Mouse (Mus musculus): ENCODE results near the gene Papss2. TPM values are rescaled to one million over a fixed set of nuclear protein-coding genes. Genes with fewer than 3 reads are reported as not detected.

Gene Papss2
- 26.6 and 28.1 TPM in 2 replicates for polyA plus RNA-seq (2014; fragmentation: Nextera tagmentation; extraction: Ambion mirVana)

GRCm38 (mm10) chr19:32595506-32596286 lies at the start of gene Papss2:
Gene Papss2, plus strand, starts transcription at chr19:32595790.
- Histone ChIP-seq H3K27me3 (replicated peaks; ENCODE audit: control insufficient read depth, insufficient read depth, low read length) (peaks cover 18% of the 10 kb centered on the region), H3K36me3 (ENCODE audit: control insufficient read depth, insufficient read depth, low read length) (no peaks in the 10 kb centered on the region), H3K27ac (replicated peaks; ENCODE audit: low read depth, low read length) (peak within 1 kb of the TSS; percentile 33; the same call in 1 of the 2 replicates), H3K9me3 (ENCODE audit: control insufficient read depth, low read length) (no peaks in the 10 kb centered on the region), H3K4me3 (ENCODE audit: low read depth, low read length) (peak within 1 kb of the TSS; percentile 46), H3K4me2 (ENCODE audit: low read depth, low read length) (peak within 1 kb of the TSS; percentile 64), H3K9ac (ENCODE audit: low read depth, low read length) (peak within 1 kb of the TSS; percentile 77), H3K4me1 (ENCODE audit: control insufficient read depth, insufficient read depth, low read length) (peaks cover 4% of the 10 kb centered on the region)
- peak; percentile 59 for DNase-seq (ENCODE audit: low spot score)
- ATAC-seq (ENCODE audit: low read depth), result peak; percentile 80
- WGBS, result 0% methylated on average over 18 of the region's 64 CpGs

GRCm38 (mm10) chr19:32547396-32547795 lies 48.2 kb upstream of the Papss2 start:
- DNase-seq (ENCODE audit: low spot score), result no peak
- 72% methylated on average over 3 of the region's 3 CpGs for WGBS
- Histone ChIP-seq H3K4me1 (ENCODE audit: control insufficient read depth, insufficient read depth, low read length) (no peaks in the 10 kb centered on the region), H3K4me3 (ENCODE audit: low read depth, low read length) (no peak overlapping the region), H3K9me3 (ENCODE audit: control insufficient read depth, low read length) (no peaks in the 10 kb centered on the region), H3K4me2 (ENCODE audit: low read depth, low read length) (no peak overlapping the region), H3K36me3 (ENCODE audit: control insufficient read depth, insufficient read depth, low read length) (no peaks in the 10 kb centered on the region), H3K9ac (ENCODE audit: low read depth, low read length) (no peak overlapping the region), H3K27ac (replicated peaks; ENCODE audit: low read depth, low read length) (no peak overlapping the region), H3K27me3 (replicated peaks; ENCODE audit: control insufficient read depth, insufficient read depth, low read length) (no peaks in the 10 kb centered on the region)
- ATAC-seq (ENCODE audit: low read depth), result no peak

GRCm38 (mm10) chr19:32548202-32548601 lies 47.4 kb upstream of the Papss2 start:
- H3K9ac ChIP-seq (ENCODE audit: low read depth, low read length), result no peak overlapping the region
- no peaks in the 10 kb centered on the region for H3K36me3 ChIP-seq (ENCODE audit: control insufficient read depth, insufficient read depth, low read length)
- H3K27me3 ChIP-seq (replicated peaks; ENCODE audit: control insufficient read depth, insufficient read depth, low read length), result no peaks in the 10 kb centered on the region
- H3K27ac ChIP-seq (replicated peaks; ENCODE audit: low read depth, low read length), result no peak overlapping the region
- 79% methylated on average over 15 of the region's 15 CpGs for WGBS
- DNase-seq (ENCODE audit: low spot score) (no peak), ATAC-seq (ENCODE audit: low read depth) (no peak)
- H3K4me2 ChIP-seq (ENCODE audit: low read depth, low read length), result no peak overlapping the region
- H3K9me3 ChIP-seq (ENCODE audit: control insufficient read depth, low read length), result no peaks in the 10 kb centered on the region
- no peak overlapping the region for H3K4me3 ChIP-seq (ENCODE audit: low read depth, low read length)
- no peaks in the 10 kb centered on the region for H3K4me1 ChIP-seq (ENCODE audit: control insufficient read depth, insufficient read depth, low read length)

GRCm38 (mm10) chr19:32550446-32550845 lies 45.1 kb upstream of the Papss2 start:
- ATAC-seq (ENCODE audit: low read depth), result no peak
- Histone ChIP-seq H3K4me2 (ENCODE audit: low read depth, low read length) (no peak overlapping the region), H3K27me3 (replicated peaks; ENCODE audit: control insufficient read depth, insufficient read depth, low read length) (no peaks in the 10 kb centered on the region), H3K4me1 (ENCODE audit: control insufficient read depth, insufficient read depth, low read length) (peaks cover 5% of the 10 kb centered on the region; the same call in 1 of the 2 replicates), H3K27ac (replicated peaks; ENCODE audit: low read depth, low read length) (no peak overlapping the region), H3K9me3 (ENCODE audit: control insufficient read depth, low read length) (no peaks in the 10 kb centered on the region), H3K4me3 (ENCODE audit: low read depth, low read length) (no peak overlapping the region), H3K36me3 (ENCODE audit: control insufficient read depth, insufficient read depth, low read length) (no peaks in the 10 kb centered on the region), H3K9ac (ENCODE audit: low read depth, low read length) (no peak overlapping the region)
- peak; percentile 29 for DNase-seq (ENCODE audit: low spot score)
- 42% methylated on average over 5 of the region's 5 CpGs for WGBS

- peak; percentile 19 for DNase-seq (ENCODE audit: low spot score)
- no peaks in the 10 kb centered on the region for H3K36me3 ChIP-seq (ENCODE audit: control insufficient read depth, insufficient read depth, low read length)
- no peak for ATAC-seq (ENCODE audit: low read depth)
- WGBS, result 40% methylated on average over 3 of the region's 3 CpGs
- H3K27me3 ChIP-seq (replicated peaks; ENCODE audit: control insufficient read depth, insufficient read depth, low read length), result no peaks in the 10 kb centered on the region
- H3K4me1 ChIP-seq (ENCODE audit: control insufficient read depth, insufficient read depth, low read length), result peaks cover 6% of the 10 kb centered on the region; the same call in 1 of the 2 replicates
- H3K4me3 ChIP-seq (ENCODE audit: low read depth, low read length), result no peak overlapping the region
- no peak overlapping the region for H3K9ac ChIP-seq (ENCODE audit: low read depth, low read length)
- no peak overlapping the region for H3K27ac ChIP-seq (replicated peaks; ENCODE audit: low read depth, low read length)
- no peak overlapping the region for H3K4me2 ChIP-seq (ENCODE audit: low read depth, low read length)
- H3K9me3 ChIP-seq (ENCODE audit: control insufficient read depth, low read length), result no peaks in the 10 kb centered on the region
Observed at GRCm38 (mm10) chr19:32551442-32551841, 44.1 kb upstream of the Papss2 start.

GRCm38 (mm10) chr19:32552106-32552505 lies 43.5 kb upstream of the Papss2 start:
- no peaks in the 10 kb centered on the region for H3K9me3 ChIP-seq (ENCODE audit: control insufficient read depth, low read length)
- no peak for DNase-seq (ENCODE audit: low spot score)
- H3K4me3 ChIP-seq (ENCODE audit: low read depth, low read length), result no peak overlapping the region
- H3K4me2 ChIP-seq (ENCODE audit: low read depth, low read length), result no peak overlapping the region
- no peak for ATAC-seq (ENCODE audit: low read depth)
- H3K9ac ChIP-seq (ENCODE audit: low read depth, low read length), result no peak overlapping the region
- WGBS, result 75% methylated on average over 1 of the region's 1 CpGs
- H3K36me3 ChIP-seq (ENCODE audit: control insufficient read depth, insufficient read depth, low read length), result no peaks in the 10 kb centered on the region
- H3K4me1 ChIP-seq (ENCODE audit: control insufficient read depth, insufficient read depth, low read length), result peaks cover 6% of the 10 kb centered on the region; the same call in 1 of the 2 replicates
- H3K27ac ChIP-seq (replicated peaks; ENCODE audit: low read depth, low read length), result no peak overlapping the region
- H3K27me3 ChIP-seq (replicated peaks; ENCODE audit: control insufficient read depth, insufficient read depth, low read length), result no peaks in the 10 kb centered on the region

GRCm38 (mm10) chr19:32553310-32553709 lies 42.3 kb upstream of the Papss2 start:
- Histone ChIP-seq H3K4me1 (ENCODE audit: control insufficient read depth, insufficient read depth, low read length) (peaks cover 6% of the 10 kb centered on the region; the same call in 1 of the 2 replicates), H3K4me3 (ENCODE audit: low read depth, low read length) (no peak overlapping the region), H3K9ac (ENCODE audit: low read depth, low read length) (no peak overlapping the region), H3K36me3 (ENCODE audit: control insufficient read depth, insufficient read depth, low read length) (no peaks in the 10 kb centered on the region), H3K9me3 (ENCODE audit: control insufficient read depth, low read length) (no peaks in the 10 kb centered on the region), H3K27me3 (replicated peaks; ENCODE audit: control insufficient read depth, insufficient read depth, low read length) (no peaks in the 10 kb centered on the region), H3K27ac (replicated peaks; ENCODE audit: low read depth, low read length) (no peak overlapping the region), H3K4me2 (ENCODE audit: low read depth, low read length) (no peak overlapping the region)
- ATAC-seq (ENCODE audit: low read depth) (no peak), DNase-seq (ENCODE audit: low spot score) (no peak)
- WGBS, result 69% methylated on average over 3 of the region's 3 CpGs

- Histone ChIP-seq H3K9ac (ENCODE audit: low read depth, low read length) (no peak overlapping the region), H3K4me3 (ENCODE audit: low read depth, low read length) (no peak overlapping the region), H3K4me2 (ENCODE audit: low read depth, low read length) (no peak overlapping the region), H3K36me3 (ENCODE audit: control insufficient read depth, insufficient read depth, low read length) (no peaks in the 10 kb centered on the region), H3K27me3 (replicated peaks; ENCODE audit: control insufficient read depth, insufficient read depth, low read length) (no peaks in the 10 kb centered on the region), H3K4me1 (ENCODE audit: control insufficient read depth, insufficient read depth, low read length) (peaks cover 6% of the 10 kb centered on the region; the same call in 1 of the 2 replicates), H3K27ac (replicated peaks; ENCODE audit: low read depth, low read length) (peak overlapping the region; percentile 29; the same call in 1 of the 2 replicates), H3K9me3 (ENCODE audit: control insufficient read depth, low read length) (no peaks in the 10 kb centered on the region)
- 0 out of 2 replicates have a peak, but pooled peaks have one; percentile 53 for ATAC-seq (ENCODE audit: low read depth)
- 13% methylated on average over 3 of the region's 3 CpGs for WGBS
- peak; percentile 47 for DNase-seq (ENCODE audit: low spot score)
Observed at GRCm38 (mm10) chr19:32555257-32555656, 40.3 kb upstream of the Papss2 start.
